Mouse (Mus musculus) neural tube, embryonic 11.5 days (tissue): ENCODE data around the gene Eef1akmt3. TPM values are rescaled to one million over a fixed set of nuclear protein-coding genes. Genes with fewer than 3 reads are reported as not detected.
"Not testable (repeated sequence)": the region's sequence is repeated elsewhere in the genome, so short reads cannot be mapped to it uniquely, and the experiment has no call there.

Experiments
- ATAC-seq: fragments of 200-750 bp; cut with Nextera tagmentation; 2 replicates; pipeline ENCODE4 v1.8.0; 2017; ENCODE audit warnings: moderate number of reproducible peaks, mild to moderate bottlenecking, moderate TSS enrichment, moderate library complexity; ENCODE audit not compliant: insufficient read depth, low FRiP score, low TSS enrichment
- DNase-seq: peaks from one replicate; pipeline ENCODE4 v3.0.0-alpha.2; 2015; ENCODE audit warnings: low spot score
- H3K27ac ChIP-seq: fragments of 300-500 bp; sonication (generic); 2 replicates; pipeline ENCODE4 v1.5.1; 2014; ENCODE audit warnings: low read depth, mild to moderate bottlenecking, low read length
- H3K27me3 ChIP-seq: fragments of 300-500 bp; sonication (generic); 2 replicates; pipeline ENCODE4 v1.6.1; 2014; ENCODE audit warnings: mild to moderate bottlenecking, low read length, mixed read lengths; ENCODE audit not compliant: control insufficient read depth, insufficient read depth
- H3K36me3 ChIP-seq: fragments of 300-500 bp; sonication (generic); 2 replicates; pipeline ENCODE4 v1.6.1; 2014; ENCODE audit warnings: mild to moderate bottlenecking, low read length, moderate library complexity, mixed read lengths; ENCODE audit not compliant: control insufficient read depth, insufficient read depth
- H3K4me1 ChIP-seq: fragments of 300-500 bp; sonication (generic); 2 replicates; pipeline ENCODE4 v1.6.1; 2014; ENCODE audit warnings: low read length, mixed read lengths; ENCODE audit not compliant: control insufficient read depth, insufficient read depth
- H3K4me2 ChIP-seq: fragments of 300-500 bp; sonication (generic); 2 replicates; pipeline ENCODE4 v1.6.1; 2014; ENCODE audit warnings: low read depth, mild to moderate bottlenecking, moderate library complexity
- H3K4me3 ChIP-seq: fragments of 300-500 bp; sonication (generic); 2 replicates; pipeline ENCODE4 v1.5.1; 2014; ENCODE audit warnings: low read depth, low read length
- H3K9ac ChIP-seq: fragments of 300-500 bp; sonication (generic); 2 replicates; pipeline ENCODE4 v1.6.1; 2014; ENCODE audit warnings: mild to moderate bottlenecking, low read length
- H3K9me3 ChIP-seq: fragments of 300-500 bp; sonication (generic); 2 replicates; pipeline ENCODE4 v1.6.1; 2016; ENCODE audit warnings: low read length; ENCODE audit not compliant: control insufficient read depth
- WGBS: fragments of 180-500 bp; shearing (Covaris S2); extraction: QIAGEN DNeasy Blood & Tissue Kit; methylation state at CpG from one replicate; pipeline ENCODE4 v1.1.7; 2014; 5-methylcytosine and 5-hydroxymethylcytosine counted together
- polyA plus RNA-seq: library from polyadenylated mRNA; unstranded; fragments of >200 nt; fragmentation: Nextera tagmentation; extraction: Ambion mirVana; gene quantifications from 2 replicates; pipeline ENCODE4 v1.2.1, GENCODE M21; 2014

The Eef1akmt3 gene
- polyA plus RNA-seq, 1 experiment from 2014 or later, result 0.32 TPM

GRCm38 (mm10) chr10:127073981-127074380 is 32.7 kb upstream of the Eef1akmt3 start:
- Histone ChIP-seq H3K4me2 (no peak overlapping the region), H3K27me3 (peaks cover 14% of the 10 kb centered on the region), H3K9ac (no peak overlapping the region), H3K4me3 (no peak overlapping the region), H3K9me3 (no peaks in the 10 kb centered on the region), H3K4me1 (peaks cover 10% of the 10 kb centered on the region), H3K27ac (no peak overlapping the region), H3K36me3 (no peaks in the 10 kb centered on the region)
- DNase-seq (no peak), ATAC-seq (no peak)
- 90% methylated on average over 1 of the region's 1 CpGs for WGBS

GRCm38 (mm10) chr10:127072969-127073368 is 31.7 kb upstream of the Eef1akmt3 start:
- not testable (repeated sequence) for H3K4me2 ChIP-seq, ATAC-seq, H3K9me3 ChIP-seq, H3K27me3 ChIP-seq, H3K4me3 ChIP-seq, DNase-seq, H3K9ac ChIP-seq, H3K27ac ChIP-seq, H3K36me3 ChIP-seq
- WGBS, result 78% methylated on average over 2 of the region's 2 CpGs
- H3K4me1 ChIP-seq, result peaks cover 18% of the 10 kb centered on the region

GRCm38 (mm10) chr10:127072270-127072669 is 31.0 kb upstream of the Eef1akmt3 start:
- H3K36me3 ChIP-seq, result peaks cover 11% of the 10 kb centered on the region
- H3K27me3 ChIP-seq, H3K9ac ChIP-seq, H3K4me3 ChIP-seq, ATAC-seq, H3K4me2 ChIP-seq, H3K9me3 ChIP-seq, H3K27ac ChIP-seq, DNase-seq: not testable (repeated sequence)
- peaks cover 16% of the 10 kb centered on the region; the same call in 1 of the 2 replicates for H3K4me1 ChIP-seq
- 85% methylated on average over 4 of the region's 4 CpGs for WGBS

- Histone ChIP-seq H3K36me3 (peaks cover 21% of the 10 kb centered on the region), H3K9me3 (no peaks in the 10 kb centered on the region), H3K4me1 (peaks cover 16% of the 10 kb centered on the region; the same call in 1 of the 2 replicates), H3K9ac (no peak overlapping the region; the same call in 1 of the 2 replicates), H3K4me2 (peak overlapping the region; percentile 88), H3K27ac (no peak overlapping the region), H3K27me3 (no peaks in the 10 kb centered on the region), H3K4me3 (peak overlapping the region; percentile 63)
- 78% methylated on average over 9 of the region's 9 CpGs for WGBS
- DNase-seq, result no peak
- no peak for ATAC-seq
Observed at GRCm38 (mm10) chr10:127071203-127071602, 29.9 kb upstream of the Eef1akmt3 start.

GRCm38 (mm10) chr10:127070190-127071121 is 29.1 kb upstream of the Eef1akmt3 start, which contains the start of gene Tspan31:
Gene Tspan31, minus strand, starts transcription at chr10:127070264.
- Histone ChIP-seq H3K4me3 (peak within 1 kb of the TSS; percentile 63), H3K36me3 (peaks cover 28% of the 10 kb centered on the region), H3K4me1 (peaks cover 16% of the 10 kb centered on the region; the same call in 1 of the 2 replicates), H3K4me2 (peak within 1 kb of the TSS; percentile 88), H3K27me3 (no peaks in the 10 kb centered on the region), H3K9me3 (no peaks in the 10 kb centered on the region), H3K9ac (peak within 1 kb of the TSS; percentile 77), H3K27ac (peak within 1 kb of the TSS; percentile 63)
- ATAC-seq (peak; percentile 86), DNase-seq (peak; percentile 91)
- WGBS, result 2% methylated on average over 36 of the region's 36 CpGs

- Histone ChIP-seq H3K27ac (peak overlapping the region; percentile 63), H3K4me2 (peak overlapping the region; percentile 88), H3K4me3 (peak overlapping the region; percentile 63), H3K9me3 (no peaks in the 10 kb centered on the region), H3K36me3 (peaks cover 35% of the 10 kb centered on the region), H3K4me1 (peaks cover 16% of the 10 kb centered on the region; the same call in 1 of the 2 replicates), H3K27me3 (no peaks in the 10 kb centered on the region), H3K9ac (peak overlapping the region; percentile 77)
- WGBS, result 9% methylated on average over 30 of the region's 30 CpGs
- ATAC-seq (peak; percentile 70), DNase-seq (peak; percentile 29)
Observed at GRCm38 (mm10) chr10:127069281-127070189, 28.2 kb upstream of the Eef1akmt3 start.

- Histone ChIP-seq H3K36me3 (peaks cover 35% of the 10 kb centered on the region), H3K4me1 (peaks cover 16% of the 10 kb centered on the region; the same call in 1 of the 2 replicates), H3K9ac (peak overlapping the region; percentile 77; the same call in 1 of the 2 replicates), H3K27me3 (no peaks in the 10 kb centered on the region), H3K4me2 (peak overlapping the region; percentile 88), H3K9me3 (no peaks in the 10 kb centered on the region), H3K27ac (peak overlapping the region; percentile 63; the same call in 1 of the 2 replicates), H3K4me3 (peak overlapping the region; percentile 63)
- no peak for ATAC-seq
- WGBS, result 87% methylated on average over 9 of the region's 9 CpGs
- DNase-seq, result no peak
Observed at GRCm38 (mm10) chr10:127068360-127069038, 27.2 kb upstream of the Eef1akmt3 start.

GRCm38 (mm10) chr10:127066519-127067018 is 25.3 kb upstream of the Eef1akmt3 start:
- Histone ChIP-seq H3K4me2 (no peak overlapping the region), H3K9ac (no peak overlapping the region), H3K27ac (no peak overlapping the region), H3K36me3 (peaks cover 35% of the 10 kb centered on the region), H3K4me1 (peaks cover 18% of the 10 kb centered on the region; the same call in 1 of the 2 replicates), H3K4me3 (no peak overlapping the region), H3K9me3 (no peaks in the 10 kb centered on the region), H3K27me3 (no peaks in the 10 kb centered on the region)
- no peak for DNase-seq
- 93% methylated on average over 14 of the region's 14 CpGs for WGBS
- ATAC-seq, result no peak
